Mouse (Mus musculus): Measurements from ENCODE around the gene Col4a4.

GRCm38 (mm10) chr1:82605856-82606255 lies 19.2 kb upstream of the Col4a4 start:
- no peak for TF ChIP-seq CTCF (IDR thresholded peaks at IDR 0.05)
- TF ChIP-seq POLR2A (IDR thresholded peaks at IDR 0.05; ENCODE audit: insufficient read depth, low read depth, low read length): no peak
- TF ChIP-seq EP300 (IDR thresholded peaks at IDR 0.05; ENCODE audit: insufficient read depth, low read depth, low read length): no peak
